Mouse (Mus musculus): ENCODE data around the gene Sall1. TPM values are rescaled to one million over a fixed set of nuclear protein-coding genes. Genes with fewer than 3 reads are reported as not detected.

Sall1 gene
- total and polyA plus RNA-seq, 3 experiments = 0.05 TPM; not detected in 2

DNA sequence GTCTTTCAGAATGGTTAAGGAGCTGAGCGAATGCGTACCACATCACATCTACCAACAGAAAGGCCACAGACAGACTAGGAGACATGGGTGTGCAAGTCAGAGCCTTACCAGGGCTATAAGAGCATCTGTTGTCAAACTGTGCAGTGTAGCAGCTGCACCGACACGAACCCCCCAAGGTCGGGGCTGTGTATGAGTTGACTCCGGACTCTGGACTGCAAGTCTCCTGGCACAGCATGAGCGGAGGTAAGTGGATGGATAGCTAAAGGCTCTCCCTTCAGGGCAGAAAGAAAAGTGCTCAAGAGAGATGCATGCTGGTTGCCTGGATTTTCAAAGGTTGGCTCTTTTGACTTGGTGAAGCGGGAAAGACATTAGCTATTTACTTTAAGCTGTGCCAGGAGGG, 16.8 kb upstream of the Sall1 start:
- Histone ChIP-seq H3K4me3 (ENCODE audit: low read depth, low read length) (no peak overlapping the region), H3K9me3 (replicated peaks) (peaks cover 81% of the 10 kb centered on the region), H3K27me3 (ENCODE audit: insufficient read depth, low read length) (no peaks in the 10 kb centered on the region), H3K36me3 (replicated peaks) (no peaks in the 10 kb centered on the region), H3K4me1 (ENCODE audit: insufficient read depth, low read depth, low read length) (no peaks in the 10 kb centered on the region)
- TF ChIP-seq GATA1 (IDR thresholded peaks at IDR 0.05; ENCODE audit: borderline replicate concordance, low read length) (no peak), TAL1 (conservative IDR thresholded peaks at IDR 0.05; ENCODE audit: low read depth, low read length) (no peak), POLR2AphosphoS5 (IDR thresholded peaks at IDR 0.05; ENCODE audit: insufficient replicate concordance, low read depth, low read length) (no peak), CTCF (IDR thresholded peaks at IDR 0.05; ENCODE audit: low read depth, low read length) (no peak), GATA2 (IDR thresholded peaks at IDR 0.05; ENCODE audit: borderline replicate concordance, low read depth, low read length) (no peak)
- ATAC-seq (ENCODE audit: extremely low read depth, insufficient number of reproducible peaks, low FRiP score, poor library complexity, severe bottlenecking) (no peak), DNase-seq (ENCODE audit: low spot score) (no peak)

DNA sequence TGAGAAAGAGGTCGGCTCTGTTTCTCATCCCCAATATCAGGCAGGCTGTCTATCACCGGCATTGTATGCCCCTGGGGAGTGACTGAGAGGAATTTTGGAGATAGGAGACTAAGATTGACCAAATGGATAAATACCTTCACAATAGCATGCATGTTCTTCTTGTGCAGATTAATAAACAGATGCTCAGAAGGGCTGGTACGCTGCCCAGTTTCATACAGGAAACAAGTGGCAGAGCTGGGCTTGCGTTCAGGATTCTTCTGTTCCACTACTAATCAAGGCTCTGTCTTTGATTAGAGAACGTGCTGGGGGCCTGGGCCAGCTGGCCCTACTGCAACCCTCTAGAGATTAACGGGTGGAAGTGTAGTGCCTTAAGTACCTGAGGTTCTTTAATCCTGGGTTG, 15.5 kb upstream of the Sall1 start:
- no peak overlapping the region for H3K4me3 ChIP-seq (ENCODE audit: low read depth, low read length)
- no peaks in the 10 kb centered on the region for H3K27me3 ChIP-seq (ENCODE audit: insufficient read depth, low read length)
- ATAC-seq (ENCODE audit: extremely low read depth, insufficient number of reproducible peaks, low FRiP score, poor library complexity, severe bottlenecking) (no peak), DNase-seq (ENCODE audit: low spot score) (no peak)
- peaks cover 81% of the 10 kb centered on the region for H3K9me3 ChIP-seq (replicated peaks)
- no peak for TF ChIP-seq GATA2 (IDR thresholded peaks at IDR 0.05; ENCODE audit: borderline replicate concordance, low read depth, low read length)
- TF ChIP-seq GATA1 (IDR thresholded peaks at IDR 0.05; ENCODE audit: borderline replicate concordance, low read length) = no peak
- TF ChIP-seq CTCF (IDR thresholded peaks at IDR 0.05; ENCODE audit: low read depth, low read length) = no peak
- TF ChIP-seq TAL1 (conservative IDR thresholded peaks at IDR 0.05; ENCODE audit: low read depth, low read length) = no peak
- no peak for TF ChIP-seq POLR2AphosphoS5 (IDR thresholded peaks at IDR 0.05; ENCODE audit: insufficient replicate concordance, low read depth, low read length)
- H3K36me3 ChIP-seq (replicated peaks) = no peaks in the 10 kb centered on the region
- no peaks in the 10 kb centered on the region for H3K4me1 ChIP-seq (ENCODE audit: insufficient read depth, low read depth, low read length)

DNA sequence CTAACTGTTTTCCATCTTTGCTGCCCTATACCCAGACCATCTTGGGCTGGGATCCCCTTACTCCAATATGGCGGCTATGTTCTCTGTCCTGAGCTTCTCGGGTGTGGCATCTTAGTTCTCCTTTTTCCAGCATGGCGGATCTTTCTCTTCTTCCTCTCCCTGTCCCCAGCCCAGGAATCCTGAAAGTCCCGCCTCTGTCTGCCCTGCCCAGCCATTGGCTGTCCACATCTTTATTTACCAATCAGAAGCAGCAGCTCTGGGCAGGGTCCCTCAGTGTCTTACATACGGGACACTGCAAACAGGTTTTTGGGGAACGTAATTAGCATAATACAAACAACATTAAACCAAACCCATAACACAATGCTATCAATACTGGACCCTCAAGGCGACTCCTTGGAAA, 8.9 kb upstream of the Sall1 start:
- Histone ChIP-seq H3K36me3 (replicated peaks) (no peaks in the 10 kb centered on the region), H3K9me3 (replicated peaks) (peaks cover 77% of the 10 kb centered on the region), H3K27me3 (ENCODE audit: insufficient read depth, low read length) (no peaks in the 10 kb centered on the region), H3K4me1 (ENCODE audit: insufficient read depth, low read depth, low read length) (no peaks in the 10 kb centered on the region), H3K4me3 (ENCODE audit: low read depth, low read length) (no peak overlapping the region)
- TF ChIP-seq POLR2AphosphoS5 (IDR thresholded peaks at IDR 0.05; ENCODE audit: insufficient replicate concordance, low read depth, low read length) (no peak), GATA1 (IDR thresholded peaks at IDR 0.05; ENCODE audit: borderline replicate concordance, low read length) (no peak), GATA2 (IDR thresholded peaks at IDR 0.05; ENCODE audit: borderline replicate concordance, low read depth, low read length) (no peak), TAL1 (conservative IDR thresholded peaks at IDR 0.05; ENCODE audit: low read depth, low read length) (no peak)
- ATAC-seq (ENCODE audit: extremely low read depth, insufficient number of reproducible peaks, low FRiP score, poor library complexity, severe bottlenecking) = no peak
- no peak for DNase-seq (ENCODE audit: low spot score)

DNA sequence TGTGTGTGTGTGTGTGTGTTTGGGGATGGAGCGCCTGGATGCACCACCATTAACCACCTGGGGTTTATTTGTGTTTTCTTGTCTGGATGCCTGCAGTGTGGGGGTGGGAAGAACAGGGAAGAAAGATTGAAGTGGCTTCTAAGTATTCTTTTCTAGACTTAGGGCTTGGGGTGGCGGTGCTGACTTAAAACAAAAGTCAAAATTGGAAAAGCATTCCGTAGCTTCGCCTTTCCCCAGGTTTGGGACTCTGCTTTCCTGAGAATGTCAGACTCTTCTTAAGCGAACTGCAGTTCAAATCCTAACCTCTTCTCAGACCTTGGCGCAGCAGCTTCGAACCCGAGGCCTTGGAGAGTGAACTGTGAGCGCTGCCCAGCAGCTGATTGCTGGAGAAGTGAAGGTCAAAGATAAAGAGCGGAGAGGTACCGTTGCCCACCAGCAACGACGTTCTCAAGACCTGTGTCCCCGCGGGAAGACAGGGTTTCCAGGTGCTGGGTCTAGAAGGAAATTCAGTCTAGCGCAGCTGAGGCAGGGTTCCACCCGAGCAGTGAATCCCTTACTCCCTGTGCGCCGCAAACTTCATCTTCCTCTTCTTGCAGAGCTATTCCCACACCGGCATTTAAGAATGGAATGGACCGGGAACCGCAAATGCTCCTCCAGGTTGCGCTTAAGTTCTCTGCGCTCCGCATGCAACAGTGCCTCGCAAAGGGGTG, 2.8 kb upstream of the Sall1 start:
- Histone ChIP-seq H3K27me3 (ENCODE audit: insufficient read depth, low read length) (no peaks in the 10 kb centered on the region), H3K4me1 (ENCODE audit: insufficient read depth, low read depth, low read length) (no peaks in the 10 kb centered on the region), H3K9me3 (replicated peaks) (peaks cover 83% of the 10 kb centered on the region), H3K4me3 (ENCODE audit: low read depth, low read length) (no peak overlapping the region), H3K36me3 (replicated peaks) (no peaks in the 10 kb centered on the region)
- ATAC-seq (ENCODE audit: extremely low read depth, insufficient number of reproducible peaks, low FRiP score, poor library complexity, severe bottlenecking) = no peak
- no peak for DNase-seq (ENCODE audit: low spot score)
- no peak for TF ChIP-seq CTCF (IDR thresholded peaks at IDR 0.05; ENCODE audit: low read depth, low read length)
- no peak for TF ChIP-seq POLR2AphosphoS5 (IDR thresholded peaks at IDR 0.05; ENCODE audit: insufficient replicate concordance, low read depth, low read length)
- no peak for TF ChIP-seq GATA2 (IDR thresholded peaks at IDR 0.05; ENCODE audit: borderline replicate concordance, low read depth, low read length)
- no peak for TF ChIP-seq GATA1 (IDR thresholded peaks at IDR 0.05; ENCODE audit: borderline replicate concordance, low read length)
- TF ChIP-seq TAL1 (conservative IDR thresholded peaks at IDR 0.05; ENCODE audit: low read depth, low read length) = no peak

DNA sequence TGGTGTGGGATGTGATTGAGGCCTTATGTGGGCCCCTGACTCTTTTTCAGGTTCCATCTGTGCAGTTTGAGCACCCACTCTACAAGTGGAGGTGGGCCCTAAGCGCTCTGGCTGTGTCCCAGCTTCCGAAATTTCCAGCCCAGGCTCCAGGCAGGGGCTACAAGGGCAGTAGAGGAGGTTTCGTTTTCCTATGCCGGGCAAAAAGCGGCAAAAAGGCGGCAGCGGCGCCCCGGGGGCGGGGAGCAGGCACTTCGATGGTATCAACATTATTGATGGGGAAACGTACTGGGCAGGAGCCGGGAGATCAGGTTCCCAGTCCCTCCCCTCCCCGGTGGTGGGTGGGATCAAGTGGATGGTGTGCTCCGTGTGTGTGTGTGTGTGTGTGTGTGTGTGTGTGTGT, 2.3 kb upstream of the Sall1 start:
- no peaks in the 10 kb centered on the region for H3K4me1 ChIP-seq (ENCODE audit: insufficient read depth, low read depth, low read length)
- no peaks in the 10 kb centered on the region for H3K36me3 ChIP-seq (replicated peaks)
- no peak overlapping the region for H3K4me3 ChIP-seq (ENCODE audit: low read depth, low read length)
- ATAC-seq (ENCODE audit: extremely low read depth, insufficient number of reproducible peaks, low FRiP score, poor library complexity, severe bottlenecking) (no peak), DNase-seq (ENCODE audit: low spot score) (no peak)
- H3K9me3 ChIP-seq (replicated peaks) = peaks cover 84% of the 10 kb centered on the region
- H3K27me3 ChIP-seq (ENCODE audit: insufficient read depth, low read length) = no peaks in the 10 kb centered on the region
- TF ChIP-seq TAL1 (conservative IDR thresholded peaks at IDR 0.05; ENCODE audit: low read depth, low read length) (no peak), CTCF (IDR thresholded peaks at IDR 0.05; ENCODE audit: low read depth, low read length) (no peak), POLR2AphosphoS5 (IDR thresholded peaks at IDR 0.05; ENCODE audit: insufficient replicate concordance, low read depth, low read length) (no peak), GATA1 (IDR thresholded peaks at IDR 0.05; ENCODE audit: borderline replicate concordance, low read length) (no peak), GATA2 (IDR thresholded peaks at IDR 0.05; ENCODE audit: borderline replicate concordance, low read depth, low read length) (no peak)

DNA sequence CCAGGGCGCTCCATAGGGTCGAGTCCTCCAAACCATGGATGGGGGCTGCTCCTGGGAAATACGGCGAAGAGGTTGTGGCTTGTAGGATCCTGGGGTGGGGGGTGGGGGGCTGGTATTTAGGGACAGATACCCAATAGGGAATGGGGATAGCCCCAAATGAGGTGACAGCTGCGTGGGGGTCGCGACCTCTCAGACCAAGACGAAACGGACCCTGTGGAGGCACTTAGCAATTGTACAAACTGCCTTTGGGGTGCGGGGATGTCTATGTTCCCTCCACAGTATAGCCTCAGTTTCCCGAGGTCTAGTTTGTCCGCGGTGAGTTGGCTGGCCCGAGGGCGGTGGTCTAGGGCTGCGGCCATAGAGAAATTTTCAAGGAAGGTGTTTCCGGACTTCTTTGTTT, 1.8 kb upstream of the Sall1 start:
- ATAC-seq (ENCODE audit: extremely low read depth, insufficient number of reproducible peaks, low FRiP score, poor library complexity, severe bottlenecking) (no peak), DNase-seq (ENCODE audit: low spot score) (no peak)
- no peak overlapping the region for H3K4me3 ChIP-seq (ENCODE audit: low read depth, low read length)
- peaks cover 85% of the 10 kb centered on the region for H3K9me3 ChIP-seq (replicated peaks)
- no peaks in the 10 kb centered on the region for H3K36me3 ChIP-seq (replicated peaks)
- TF ChIP-seq GATA2 (IDR thresholded peaks at IDR 0.05; ENCODE audit: borderline replicate concordance, low read depth, low read length) (no peak), CTCF (IDR thresholded peaks at IDR 0.05; ENCODE audit: low read depth, low read length) (no peak), POLR2AphosphoS5 (IDR thresholded peaks at IDR 0.05; ENCODE audit: insufficient replicate concordance, low read depth, low read length) (no peak), TAL1 (conservative IDR thresholded peaks at IDR 0.05; ENCODE audit: low read depth, low read length) (no peak), GATA1 (IDR thresholded peaks at IDR 0.05; ENCODE audit: borderline replicate concordance, low read length) (no peak)
- no peaks in the 10 kb centered on the region for H3K4me1 ChIP-seq (ENCODE audit: insufficient read depth, low read depth, low read length)
- no peaks in the 10 kb centered on the region for H3K27me3 ChIP-seq (ENCODE audit: insufficient read depth, low read length)
